Mouse (Mus musculus): ENCODE data around the gene Ambp. TPM values are rescaled to one million over a fixed set of nuclear protein-coding genes. Genes with fewer than 3 reads are reported as not detected.

The Ambp gene
- polyA plus RNA-seq (2012; rRNA removed): not detected in 2 replicates

- no peaks in the 10 kb centered on the region for H3K4me1 ChIP-seq (ENCODE audit: control insufficient read depth, insufficient read depth, low read length)
- DNase-seq: no peak
- no peak for TF ChIP-seq CTCF (IDR thresholded peaks at IDR 0.05; ENCODE audit: borderline replicate concordance, insufficient read depth, low read depth, low read length)
- TF ChIP-seq POLR2A (IDR thresholded peaks at IDR 0.05; ENCODE audit: borderline replicate concordance, insufficient read depth, low read length): no peak
Observed at GRCm38 (mm10) chr4:63154699-63155098, at the start of gene Ambp. Gene Ambp (minus strand): TSS chr4:63154799.

GRCm38 (mm10) chr4:63203874-63204273 lies 49.3 kb upstream of the Ambp start:
- DNase-seq: no peak
- Histone ChIP-seq H3K4me3 (replicated peaks; ENCODE audit: insufficient read depth, low read depth, low read length) (no peak overlapping the region), H3K4me1 (ENCODE audit: control insufficient read depth, insufficient read depth, low read length) (no peaks in the 10 kb centered on the region), H3K27ac (ENCODE audit: insufficient read depth, low read length) (no peak overlapping the region), H3K27me3 (ENCODE audit: control insufficient read depth, insufficient read depth, low read length) (no peaks in the 10 kb centered on the region)
- 70% methylated on average over 7 of the region's 7 CpGs for WGBS
- TF ChIP-seq POLR2A (IDR thresholded peaks at IDR 0.05; ENCODE audit: borderline replicate concordance, insufficient read depth, low read length) (no peak), CTCF (IDR thresholded peaks at IDR 0.05; ENCODE audit: borderline replicate concordance, insufficient read depth, low read depth, low read length) (no peak)

More at GRCm38 (mm10) chr4:63154699-63155098, at the start of gene Ambp:
- 66% methylated on average over 5 of the region's 5 CpGs for WGBS
- H3K4me3 ChIP-seq (replicated peaks; ENCODE audit: insufficient read depth, low read depth, low read length): no peak within 1 kb of the TSS
- H3K27me3 ChIP-seq (ENCODE audit: control insufficient read depth, insufficient read depth, low read length): no peaks in the 10 kb centered on the region
- no peak within 1 kb of the TSS for H3K27ac ChIP-seq (ENCODE audit: insufficient read depth, low read length)

- no peaks in the 10 kb centered on the region for H3K4me1 ChIP-seq (ENCODE audit: control insufficient read depth, insufficient read depth, low read length)
- H3K4me3 ChIP-seq (replicated peaks; ENCODE audit: insufficient read depth, low read depth, low read length): no peak overlapping the region
- TF ChIP-seq POLR2A (IDR thresholded peaks at IDR 0.05; ENCODE audit: borderline replicate concordance, insufficient read depth, low read length): no peak
- no peak for TF ChIP-seq CTCF (IDR thresholded peaks at IDR 0.05; ENCODE audit: borderline replicate concordance, insufficient read depth, low read depth, low read length)
- no peaks in the 10 kb centered on the region for H3K27me3 ChIP-seq (ENCODE audit: control insufficient read depth, insufficient read depth, low read length)
- H3K27ac ChIP-seq (ENCODE audit: insufficient read depth, low read length): no peak overlapping the region
- WGBS: 82% methylated on average over 5 of the region's 5 CpGs
- no peak for DNase-seq
Observed at GRCm38 (mm10) chr4:63199366-63199765, 44.8 kb upstream of the Ambp start.

- H3K27me3 ChIP-seq (ENCODE audit: control insufficient read depth, insufficient read depth, low read length): no peaks in the 10 kb centered on the region
- 93% methylated on average over 2 of the region's 2 CpGs for WGBS
Observed at GRCm38 (mm10) chr4:63194366-63194765, 39.8 kb upstream of the Ambp start.

GRCm38 (mm10) chr4:63191641-63192040 lies 37.0 kb upstream of the Ambp start:
- H3K4me1 ChIP-seq (ENCODE audit: control insufficient read depth, insufficient read depth, low read length): no peaks in the 10 kb centered on the region
- H3K4me3 ChIP-seq (replicated peaks; ENCODE audit: insufficient read depth, low read depth, low read length): no peak overlapping the region
- H3K27me3 ChIP-seq (ENCODE audit: control insufficient read depth, insufficient read depth, low read length): no peaks in the 10 kb centered on the region
- 87% methylated on average over 5 of the region's 5 CpGs for WGBS
- no peak overlapping the region for H3K27ac ChIP-seq (ENCODE audit: insufficient read depth, low read length)
- DNase-seq: no peak
- TF ChIP-seq CTCF (IDR thresholded peaks at IDR 0.05; ENCODE audit: borderline replicate concordance, insufficient read depth, low read depth, low read length) (no peak), POLR2A (IDR thresholded peaks at IDR 0.05; ENCODE audit: borderline replicate concordance, insufficient read depth, low read length) (no peak)

More at GRCm38 (mm10) chr4:63194366-63194765, 39.8 kb upstream of the Ambp start:
- no peak overlapping the region for H3K27ac ChIP-seq (ENCODE audit: insufficient read depth, low read length)
- TF ChIP-seq CTCF (IDR thresholded peaks at IDR 0.05; ENCODE audit: borderline replicate concordance, insufficient read depth, low read depth, low read length): no peak
- TF ChIP-seq POLR2A (IDR thresholded peaks at IDR 0.05; ENCODE audit: borderline replicate concordance, insufficient read depth, low read length): no peak
- no peak overlapping the region for H3K4me3 ChIP-seq (replicated peaks; ENCODE audit: insufficient read depth, low read depth, low read length)
- DNase-seq: no peak
- H3K4me1 ChIP-seq (ENCODE audit: control insufficient read depth, insufficient read depth, low read length): no peaks in the 10 kb centered on the region

GRCm38 (mm10) chr4:63186281-63186870 lies 31.8 kb upstream of the Ambp start:
- H3K27ac ChIP-seq (ENCODE audit: insufficient read depth, low read length): no peak overlapping the region
- H3K4me3 ChIP-seq (replicated peaks; ENCODE audit: insufficient read depth, low read depth, low read length): no peak overlapping the region
- no peak for DNase-seq
- no peaks in the 10 kb centered on the region for H3K4me1 ChIP-seq (ENCODE audit: control insufficient read depth, insufficient read depth, low read length)
- 53% methylated on average over 21 of the region's 21 CpGs for WGBS
- TF ChIP-seq CTCF (IDR thresholded peaks at IDR 0.05; ENCODE audit: borderline replicate concordance, insufficient read depth, low read depth, low read length): no peak
- TF ChIP-seq POLR2A (IDR thresholded peaks at IDR 0.05; ENCODE audit: borderline replicate concordance, insufficient read depth, low read length): no peak
- no peaks in the 10 kb centered on the region for H3K27me3 ChIP-seq (ENCODE audit: control insufficient read depth, insufficient read depth, low read length)

GRCm38 (mm10) chr4:63181556-63181955 lies 27.0 kb upstream of the Ambp start:
- TF ChIP-seq POLR2A (IDR thresholded peaks at IDR 0.05; ENCODE audit: borderline replicate concordance, insufficient read depth, low read length) (no peak), CTCF (IDR thresholded peaks at IDR 0.05; ENCODE audit: borderline replicate concordance, insufficient read depth, low read depth, low read length) (peak; percentile 94)
- Histone ChIP-seq H3K4me3 (replicated peaks; ENCODE audit: insufficient read depth, low read depth, low read length) (no peak overlapping the region), H3K27ac (ENCODE audit: insufficient read depth, low read length) (no peak overlapping the region), H3K4me1 (ENCODE audit: control insufficient read depth, insufficient read depth, low read length) (no peaks in the 10 kb centered on the region), H3K27me3 (ENCODE audit: control insufficient read depth, insufficient read depth, low read length) (no peaks in the 10 kb centered on the region; the same call in 1 of the 2 replicates)
- WGBS: 7% methylated on average over 5 of the region's 5 CpGs
- DNase-seq: peak; percentile 47 to 58

- H3K4me1 ChIP-seq (ENCODE audit: control insufficient read depth, insufficient read depth, low read length): no peaks in the 10 kb centered on the region
- no peak for TF ChIP-seq CTCF (IDR thresholded peaks at IDR 0.05; ENCODE audit: borderline replicate concordance, insufficient read depth, low read depth, low read length)
- H3K4me3 ChIP-seq (replicated peaks; ENCODE audit: insufficient read depth, low read depth, low read length): no peak within 1 kb of the TSS
- H3K27ac ChIP-seq (ENCODE audit: insufficient read depth, low read length): no peak within 1 kb of the TSS
- 78% methylated on average over 4 of the region's 4 CpGs for WGBS
- no peaks in the 10 kb centered on the region for H3K27me3 ChIP-seq (ENCODE audit: control insufficient read depth, insufficient read depth, low read length)
- no peak for DNase-seq
Observed at GRCm38 (mm10) chr4:63171969-63172685, 17.5 kb upstream of the Ambp start, which contains the start of gene Kif12. Gene Kif12 (minus strand): TSS chr4:63172131.
